Mouse (Mus musculus) liver, embryonic 15.5 days (tissue): ENCODE measurements around the gene Tmem189. TPM values are rescaled to one million over a fixed set of nuclear protein-coding genes. Genes with fewer than 3 reads are reported as not detected.
A peak's percentile ranks its signal among the peaks of the same experiment; 100 is the strongest.

Experiments
- ATAC-seq: fragments of 200-750 bp; cut with Nextera tagmentation; 2 replicates; pipeline ENCODE4 v1.8.0; 2017; ENCODE audit warnings: moderate number of reproducible peaks, mild to moderate bottlenecking, moderate library complexity; ENCODE audit not compliant: insufficient read depth
- H3K27ac ChIP-seq: fragments of 300-500 bp; sonication (generic); replicated peaks from 2 replicates; pipeline ENCODE4 v1.5.1; 2015; ENCODE audit warnings: mild to moderate bottlenecking, inconsistent platforms
- H3K27me3 ChIP-seq: fragments of 300-500 bp; sonication (generic); 2 replicates; pipeline ENCODE4 v1.6.1; 2015; ENCODE audit warnings: mild to moderate bottlenecking, inconsistent platforms
- H3K36me3 ChIP-seq: fragments of 300-500 bp; sonication (generic); replicated peaks from 2 replicates; pipeline ENCODE4 v1.6.1; 2015; ENCODE audit warnings: moderate library complexity, mild to moderate bottlenecking, inconsistent platforms
- H3K4me1 ChIP-seq: fragments of 300-500 bp; sonication (generic); replicated peaks from 2 replicates; pipeline ENCODE4 v1.6.1; 2015; ENCODE audit warnings: inconsistent platforms
- H3K4me2 ChIP-seq: fragments of 300-500 bp; sonication (generic); 2 replicates; pipeline ENCODE4 v1.6.1; 2015; ENCODE audit warnings: moderate library complexity, mild to moderate bottlenecking, inconsistent platforms
- H3K4me3 ChIP-seq: fragments of 300-500 bp; sonication (generic); replicated peaks from 2 replicates; pipeline ENCODE4 v1.5.1; 2015; ENCODE audit warnings: mild to moderate bottlenecking, inconsistent platforms
- H3K9ac ChIP-seq: fragments of 300-500 bp; sonication (generic); 2 replicates; pipeline ENCODE4 v1.6.1; 2015; ENCODE audit warnings: moderate library complexity, mild to moderate bottlenecking, inconsistent platforms
- H3K9me3 ChIP-seq: fragments of 300-500 bp; sonication (generic); replicated peaks from 2 replicates; pipeline ENCODE4 v1.6.1; 2016; ENCODE audit warnings: inconsistent platforms
- WGBS: fragments of 180-500 bp; shearing (Covaris S2); methylation state at CpG from one replicate; pipeline ENCODE4 v1.1.7; 2015; ENCODE audit warnings: mixed read lengths; ENCODE audit not compliant: insufficient replicate concordance; 5-methylcytosine and 5-hydroxymethylcytosine counted together
- polyA plus RNA-seq: library from polyadenylated mRNA; unstranded; fragments of >200 nt; fragmentation: Nextera tagmentation; extraction: Ambion mirVana; gene quantifications from 2 replicates; pipeline ENCODE4 v1.2.1, GENCODE M21; 2015

The Tmem189 gene
- polyA plus RNA-seq, 1 experiment from 2014 or later = 17.4 TPM

DNA sequence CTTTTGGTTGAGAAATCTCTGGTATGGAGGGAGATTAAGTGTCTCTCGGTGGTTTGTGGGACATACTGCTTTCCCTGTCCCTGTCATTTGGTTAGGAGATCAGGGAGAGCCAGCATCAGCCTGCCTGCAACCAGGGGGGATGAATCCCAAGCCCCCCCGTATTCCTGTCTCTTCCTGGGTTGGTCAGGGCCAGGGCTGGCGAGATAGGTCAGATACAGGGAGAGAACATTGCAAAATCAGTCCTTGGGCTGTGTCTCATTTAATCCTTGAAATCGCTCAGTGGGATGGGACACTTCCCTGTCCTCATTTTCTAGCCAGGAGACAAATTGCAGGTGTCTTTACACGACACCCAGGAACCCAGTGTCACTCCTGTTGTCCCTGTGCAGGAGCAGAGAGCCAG is 10.4 kb upstream of the Tmem189 start:
- Histone ChIP-seq H3K4me1 (peaks cover 30% of the 10 kb centered on the region), H3K4me3 (no peak overlapping the region), H3K9me3 (no peaks in the 10 kb centered on the region), H3K36me3 (no peaks in the 10 kb centered on the region), H3K27ac (no peak overlapping the region), H3K4me2 (no peak overlapping the region), H3K9ac (no peak overlapping the region), H3K27me3 (no peaks in the 10 kb centered on the region)
- WGBS = 56% methylated on average over 5 of the region's 5 CpGs
- no peak for ATAC-seq

DNA sequence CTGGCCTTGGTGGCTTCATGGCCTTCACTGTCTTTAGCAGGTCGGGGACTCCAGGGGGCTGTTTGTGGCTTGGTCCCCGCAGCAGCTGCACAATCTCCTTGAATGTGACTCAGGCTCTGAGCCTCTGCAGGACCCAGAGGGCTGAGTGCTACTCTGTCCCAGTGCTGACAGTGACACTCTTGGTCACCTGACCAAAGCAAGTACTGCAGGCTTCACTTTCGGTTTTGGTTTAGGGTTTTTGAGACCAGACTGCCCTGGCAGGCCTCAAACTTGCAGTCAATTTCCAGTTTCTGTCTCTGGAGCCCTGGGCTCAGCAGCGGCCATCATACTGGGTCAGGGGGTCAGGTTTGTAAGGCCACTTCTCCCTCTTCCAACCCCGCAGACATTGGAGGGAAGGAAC is 8.3 kb upstream of the Tmem189 start:
- H3K4me1 ChIP-seq = peaks cover 30% of the 10 kb centered on the region
- peak overlapping the region; percentile 48 for H3K4me2 ChIP-seq
- 8% methylated on average over 5 of the region's 5 CpGs for WGBS
- H3K9ac ChIP-seq = peak overlapping the region; percentile 21; the same call in 1 of the 2 replicates
- ATAC-seq = peak; percentile 63
- peak overlapping the region; percentile 67 for H3K27ac ChIP-seq
- H3K36me3 ChIP-seq = peaks cover 4% of the 10 kb centered on the region; the same call in 1 of the 2 replicates
- H3K4me3 ChIP-seq = peak overlapping the region; percentile 15
- no peaks in the 10 kb centered on the region for H3K9me3 ChIP-seq
- H3K27me3 ChIP-seq = no peaks in the 10 kb centered on the region

DNA sequence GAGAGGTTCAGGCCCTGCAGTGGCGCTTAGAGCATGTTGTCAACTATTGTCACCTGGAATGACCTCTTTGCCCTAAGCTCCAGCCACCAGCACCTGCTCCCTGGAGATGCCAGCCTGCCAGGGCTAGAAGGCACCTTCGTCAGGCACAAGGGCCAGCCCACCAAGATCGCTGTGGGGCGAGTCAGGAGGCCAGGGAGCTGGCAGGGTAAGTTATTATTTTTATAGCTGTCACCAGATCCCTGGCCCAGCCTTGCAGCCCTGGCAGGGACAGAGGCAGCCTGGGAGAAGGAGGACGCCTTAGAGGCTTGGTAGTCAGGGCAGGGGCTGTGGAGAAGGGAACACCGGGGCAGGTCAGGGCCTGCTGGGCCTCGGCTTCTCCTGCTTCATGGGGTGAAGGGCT is 6.5 kb upstream of the Tmem189 start:
- Histone ChIP-seq H3K9ac (no peak overlapping the region), H3K36me3 (peaks cover 4% of the 10 kb centered on the region; the same call in 1 of the 2 replicates), H3K27me3 (peaks cover 9% of the 10 kb centered on the region), H3K4me1 (peaks cover 31% of the 10 kb centered on the region), H3K27ac (no peak overlapping the region), H3K9me3 (no peaks in the 10 kb centered on the region), H3K4me2 (no peak overlapping the region), H3K4me3 (no peak overlapping the region)
- 73% methylated on average over 7 of the region's 7 CpGs for WGBS
- ATAC-seq = no peak

DNA sequence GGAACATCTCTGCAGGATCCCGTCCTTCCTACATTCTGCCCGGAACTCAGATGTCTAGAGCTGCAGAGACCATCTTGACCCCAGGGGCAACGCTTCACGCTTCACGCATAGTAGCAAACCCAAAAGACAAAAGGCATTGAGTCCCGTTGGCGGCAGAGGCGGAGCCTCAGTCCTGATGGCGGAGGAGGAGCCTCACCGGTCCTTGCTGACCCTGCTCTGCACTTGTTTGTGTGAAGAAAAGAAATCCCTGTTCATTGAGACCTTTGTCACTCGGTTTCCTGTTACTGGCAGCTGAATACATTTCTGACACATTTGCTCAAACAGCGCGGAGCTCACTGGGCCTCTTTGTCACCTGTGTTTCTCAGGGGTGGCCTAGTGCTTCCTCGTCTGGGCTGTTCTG is 5.9 kb upstream of the Tmem189 start:
- H3K9me3 ChIP-seq = no peaks in the 10 kb centered on the region
- no peak overlapping the region for H3K9ac ChIP-seq
- peaks cover 36% of the 10 kb centered on the region for H3K4me1 ChIP-seq
- H3K4me3 ChIP-seq = no peak overlapping the region
- no peak overlapping the region for H3K27ac ChIP-seq
- WGBS = 86% methylated on average over 14 of the region's 14 CpGs
- ATAC-seq = no peak
- peaks cover 16% of the 10 kb centered on the region for H3K27me3 ChIP-seq
- peaks cover 4% of the 10 kb centered on the region; the same call in 1 of the 2 replicates for H3K36me3 ChIP-seq
- H3K4me2 ChIP-seq = no peak overlapping the region

DNA sequence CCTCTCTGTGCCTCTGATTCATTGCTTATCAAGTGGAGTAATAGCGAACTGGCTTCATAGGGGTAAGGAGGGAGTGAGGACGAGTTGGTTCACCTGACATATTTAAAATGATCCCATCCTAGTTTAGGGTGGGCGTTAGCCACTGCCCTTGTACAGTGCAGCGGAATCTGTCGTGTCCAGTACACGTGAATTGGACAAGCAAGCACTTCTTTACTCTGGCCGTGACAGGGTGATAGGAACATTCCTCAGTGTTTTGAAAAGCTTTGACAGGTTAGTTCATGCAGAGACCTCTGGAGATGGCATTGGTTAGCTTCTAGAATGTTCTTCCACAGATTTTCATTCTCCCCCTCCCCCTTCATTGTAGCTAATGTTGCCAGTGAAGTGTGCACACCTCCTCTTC is 5.3 kb upstream of the Tmem189 start:
- Histone ChIP-seq H3K9ac (no peak overlapping the region), H3K27ac (no peak overlapping the region), H3K4me3 (no peak overlapping the region), H3K9me3 (no peaks in the 10 kb centered on the region), H3K4me1 (peaks cover 38% of the 10 kb centered on the region), H3K27me3 (peaks cover 20% of the 10 kb centered on the region), H3K4me2 (no peak overlapping the region), H3K36me3 (peaks cover 4% of the 10 kb centered on the region; the same call in 1 of the 2 replicates)
- no peak for ATAC-seq
- WGBS = 76% methylated on average over 7 of the region's 7 CpGs

DNA sequence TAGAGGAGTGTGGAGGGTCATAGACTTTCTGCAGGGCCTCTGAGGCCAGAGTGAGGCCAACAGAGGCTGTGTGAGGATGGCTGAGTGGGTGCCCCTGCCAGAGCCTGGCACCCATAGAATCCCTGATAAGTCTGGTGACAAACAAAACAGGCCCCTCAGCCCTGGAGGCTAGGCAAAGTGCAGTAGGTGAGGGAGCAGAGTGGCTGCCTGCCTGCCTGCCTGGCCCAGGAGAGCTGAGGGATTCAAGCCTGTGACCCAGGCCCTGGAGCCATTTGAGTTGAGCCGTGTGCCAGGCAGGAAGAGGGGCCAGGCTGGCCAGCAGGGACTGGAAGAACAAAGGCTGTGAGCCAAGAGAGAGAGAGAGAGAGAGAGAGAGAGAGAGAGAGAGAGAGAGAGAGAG is 4.6 kb upstream of the Tmem189 start:
- H3K4me1 ChIP-seq = peaks cover 46% of the 10 kb centered on the region

DNA sequence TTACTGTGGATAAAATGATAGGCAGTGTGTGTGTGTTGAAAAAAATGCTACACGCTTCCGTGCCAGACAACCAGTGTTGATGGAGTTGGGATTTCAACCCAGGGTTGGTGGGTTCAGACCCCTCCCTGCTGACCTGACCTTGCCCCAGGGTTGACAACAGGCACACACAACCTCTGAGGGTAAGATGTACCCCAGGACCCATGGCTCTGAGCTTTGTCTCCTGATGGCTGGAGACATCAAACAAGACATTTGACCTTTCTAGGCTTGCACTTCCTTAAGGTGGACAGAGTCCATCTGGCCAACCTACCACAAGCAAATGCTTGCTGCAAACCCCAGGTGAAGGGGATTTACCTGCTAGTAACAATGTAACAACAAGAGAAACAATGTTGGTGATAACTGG is 3.9 kb upstream of the Tmem189 start:
- Histone ChIP-seq H3K4me3 (no peak overlapping the region), H3K27me3 (peaks cover 34% of the 10 kb centered on the region), H3K27ac (no peak overlapping the region), H3K4me1 (peaks cover 46% of the 10 kb centered on the region), H3K4me2 (no peak overlapping the region), H3K36me3 (peaks cover 4% of the 10 kb centered on the region; the same call in 1 of the 2 replicates), H3K9ac (no peak overlapping the region), H3K9me3 (no peaks in the 10 kb centered on the region)
- ATAC-seq = no peak
- WGBS = 74% methylated on average over 2 of the region's 2 CpGs

More for the DNA sequence above, 4.6 kb upstream of the Tmem189 start:
- ATAC-seq = no peak
- H3K9me3 ChIP-seq = no peaks in the 10 kb centered on the region
- WGBS = 73% methylated on average over 1 of the region's 1 CpGs
- H3K36me3 ChIP-seq = peaks cover 4% of the 10 kb centered on the region; the same call in 1 of the 2 replicates
- H3K4me3 ChIP-seq = no peak overlapping the region
- no peak overlapping the region for H3K9ac ChIP-seq
- H3K27me3 ChIP-seq = peaks cover 27% of the 10 kb centered on the region
- no peak overlapping the region for H3K27ac ChIP-seq
- no peak overlapping the region for H3K4me2 ChIP-seq

DNA sequence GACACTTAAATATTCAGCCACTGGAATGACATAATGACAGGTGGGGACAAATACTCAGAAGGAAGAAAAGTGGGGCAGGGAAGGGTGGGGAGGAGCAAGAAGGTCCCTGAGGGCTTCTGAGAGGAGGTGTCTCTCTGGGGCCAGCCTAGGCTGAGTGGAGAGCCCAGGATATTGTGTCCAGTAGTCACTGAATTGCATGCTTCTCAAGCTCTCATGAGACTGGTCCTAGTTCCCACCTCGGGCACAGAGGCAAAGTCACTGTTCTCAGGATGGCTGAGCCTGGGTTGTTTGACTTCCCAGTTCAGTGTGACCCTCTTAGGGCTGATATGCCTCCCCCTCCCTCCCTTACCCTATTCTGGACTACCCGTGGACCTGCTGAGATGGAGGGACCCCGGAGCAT is 3.2 kb upstream of the Tmem189 start:
- WGBS = 56% methylated on average over 3 of the region's 3 CpGs
- Histone ChIP-seq H3K4me1 (peaks cover 46% of the 10 kb centered on the region), H3K9me3 (no peaks in the 10 kb centered on the region), H3K27me3 (peaks cover 42% of the 10 kb centered on the region), H3K36me3 (peaks cover 4% of the 10 kb centered on the region; the same call in 1 of the 2 replicates), H3K4me3 (no peak overlapping the region), H3K9ac (no peak overlapping the region), H3K27ac (no peak overlapping the region; the same call in 1 of the 2 replicates), H3K4me2 (no peak overlapping the region; the same call in 1 of the 2 replicates)
- no peak for ATAC-seq

DNA sequence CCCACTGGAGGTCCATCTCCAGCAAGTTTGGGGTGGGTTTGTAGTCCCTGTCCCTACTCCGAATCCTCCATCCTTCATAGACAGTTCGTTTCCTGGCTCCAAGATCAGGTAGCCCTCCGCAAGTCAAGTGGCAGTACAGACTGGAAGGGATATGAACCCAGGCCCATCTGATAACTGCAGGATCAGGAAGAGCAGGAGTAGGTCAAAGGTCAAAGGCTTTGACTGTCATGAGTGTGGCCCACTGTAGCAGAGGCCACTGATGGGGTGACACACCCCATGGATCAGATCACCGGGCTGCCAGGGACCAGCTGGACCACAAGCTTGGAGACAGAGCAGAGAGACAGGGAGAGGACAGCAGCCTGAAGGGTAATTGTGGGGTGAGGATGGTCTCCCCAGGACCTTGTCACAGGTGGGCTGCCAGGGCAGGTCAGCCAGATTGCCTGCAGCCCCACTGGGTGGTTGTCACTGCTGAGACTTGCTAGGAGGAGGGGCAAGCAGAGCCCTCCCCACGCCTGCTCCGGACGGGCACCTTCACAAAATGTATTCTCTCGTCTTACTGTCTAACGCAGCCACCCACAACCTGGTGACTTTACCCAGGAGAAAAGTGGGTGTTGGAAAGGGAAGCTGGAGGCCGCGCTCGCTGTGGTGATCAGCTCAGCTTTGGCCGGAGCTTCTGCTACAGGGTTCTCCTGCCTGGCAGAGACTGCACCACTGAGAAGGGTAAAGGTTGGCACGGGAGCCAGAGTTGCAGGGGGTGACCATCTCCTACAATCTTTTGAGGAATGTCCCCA is 2.4 kb upstream of the Tmem189 start:
- H3K9ac ChIP-seq = no peak overlapping the region
- 75% methylated on average over 14 of the region's 14 CpGs for WGBS
- H3K4me2 ChIP-seq = peak overlapping the region; percentile 91
- H3K27ac ChIP-seq = peak overlapping the region; percentile 14; the same call in 1 of the 2 replicates
- ATAC-seq = no peak
- peaks cover 48% of the 10 kb centered on the region for H3K4me1 ChIP-seq
- H3K27me3 ChIP-seq = peaks cover 49% of the 10 kb centered on the region
- peaks cover 4% of the 10 kb centered on the region; the same call in 1 of the 2 replicates for H3K36me3 ChIP-seq
- H3K4me3 ChIP-seq = peak overlapping the region; percentile 71
- no peaks in the 10 kb centered on the region for H3K9me3 ChIP-seq

DNA sequence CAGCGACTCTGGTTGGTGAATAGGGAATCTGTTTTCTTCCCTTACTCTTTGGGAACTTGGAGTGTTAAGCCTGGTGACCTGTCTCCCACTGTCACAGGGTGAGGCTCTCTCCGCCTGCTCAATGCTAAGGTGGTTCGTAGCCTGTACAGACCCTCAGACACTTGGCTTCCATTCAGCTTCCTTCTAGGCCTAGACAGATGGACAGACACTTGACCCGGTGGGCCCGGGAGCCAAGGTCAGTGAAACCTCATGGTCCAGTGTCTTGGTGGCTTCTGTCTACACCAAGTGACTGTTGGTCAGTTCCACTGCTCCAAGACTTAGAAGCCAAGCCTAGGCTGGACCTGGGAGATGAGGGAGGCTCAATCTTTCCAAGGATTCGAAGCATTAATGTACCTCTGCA is 1.8 kb upstream of the Tmem189 start:
- peak overlapping the region; percentile 91 for H3K4me2 ChIP-seq
- 70% methylated on average over 6 of the region's 6 CpGs for WGBS
- peak overlapping the region; percentile 71 for H3K4me3 ChIP-seq
- H3K27ac ChIP-seq = no peak overlapping the region
- H3K36me3 ChIP-seq = peaks cover 4% of the 10 kb centered on the region; the same call in 1 of the 2 replicates
- H3K9ac ChIP-seq = 0 out of 2 replicates have a peak overlapping the region, but pooled peaks have one; percentile 55
- peaks cover 54% of the 10 kb centered on the region for H3K4me1 ChIP-seq
- H3K9me3 ChIP-seq = no peaks in the 10 kb centered on the region
- peaks cover 56% of the 10 kb centered on the region for H3K27me3 ChIP-seq
- ATAC-seq = no peak

DNA sequence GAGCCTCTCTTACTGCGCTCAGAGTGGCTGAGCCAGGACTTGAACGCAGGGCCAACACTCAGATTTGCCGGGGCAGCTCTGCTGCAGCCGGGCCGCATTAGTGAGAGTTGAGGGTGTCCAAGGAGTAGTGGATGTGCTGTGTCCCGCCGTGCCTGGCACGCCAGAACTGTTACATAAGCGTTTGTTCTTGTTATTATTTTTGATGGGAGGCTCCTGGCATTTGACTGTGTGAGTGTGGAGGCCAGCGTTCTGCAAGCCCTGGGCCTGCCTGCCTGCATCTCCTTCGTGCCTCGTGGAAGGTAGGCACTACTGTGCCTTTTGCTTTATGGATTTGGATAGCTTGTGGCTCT is 1.3 kb upstream of the Tmem189 start:
- H3K27me3 ChIP-seq = peaks cover 58% of the 10 kb centered on the region
- H3K27ac ChIP-seq = peak overlapping the region; percentile 35; the same call in 1 of the 2 replicates
- 59% methylated on average over 12 of the region's 12 CpGs for WGBS
- peak overlapping the region; percentile 91 for H3K4me2 ChIP-seq
- H3K9ac ChIP-seq = peak overlapping the region; percentile 55
- no peak for ATAC-seq
- H3K9me3 ChIP-seq = no peaks in the 10 kb centered on the region
- H3K36me3 ChIP-seq = peaks cover 4% of the 10 kb centered on the region; the same call in 1 of the 2 replicates
- H3K4me3 ChIP-seq = peak overlapping the region; percentile 71
- H3K4me1 ChIP-seq = peaks cover 57% of the 10 kb centered on the region
